Mouse (Mus musculus) ES-Bruce4 (cell line): ENCODE data around the gene Akap6. TPM values are rescaled to one million over a fixed set of nuclear protein-coding genes. Genes with fewer than 3 reads are reported as not detected.
"Not testable (repeated sequence)": the region's sequence is repeated elsewhere in the genome, so short reads cannot be mapped to it uniquely, and the experiment has no call there.

ENCODE experiments used
- H3K27ac ChIP-seq: 2 replicates; pipeline ENCODE4 v1.5.1; 2012; ENCODE audit warnings: low read length, inconsistent platforms; ENCODE audit not compliant: insufficient read depth
- H3K27me3 ChIP-seq: 2 replicates; pipeline ENCODE4 v1.6.1; 2012; ENCODE audit warnings: mild to moderate bottlenecking, low read length, inconsistent platforms; ENCODE audit not compliant: control insufficient read depth, poor library complexity, insufficient read depth, severe bottlenecking
- H3K36me3 ChIP-seq: 2 replicates; pipeline ENCODE4 v1.6.1; 2012; ENCODE audit warnings: inconsistent platforms, mild to moderate bottlenecking, low read length, moderate library complexity; ENCODE audit not compliant: control insufficient read depth, poor library complexity, insufficient read depth, severe bottlenecking
- H3K4me1 ChIP-seq: one replicate; pipeline ENCODE4 v1.8.1; 2011; ENCODE audit warnings: low read length; ENCODE audit not compliant: control insufficient read depth, insufficient read depth
- H3K4me3 ChIP-seq: 2 replicates; pipeline ENCODE4 v1.5.1; 2011; ENCODE audit warnings: low read depth, mild to moderate bottlenecking, low read length
- H3K9ac ChIP-seq: 2 replicates; pipeline ENCODE4 v1.6.1; 2012; ENCODE audit warnings: low read depth, mild to moderate bottlenecking, inconsistent platforms; ENCODE audit not compliant: poor library complexity, severe bottlenecking
- H3K9me3 ChIP-seq: replicated peaks from 2 replicates; pipeline ENCODE4 v1.6.1; 2012; ENCODE audit warnings: mild to moderate bottlenecking, low read length, inconsistent platforms; ENCODE audit not compliant: control insufficient read depth, poor library complexity, insufficient read depth, severe bottlenecking
- CTCF ChIP-seq: IDR thresholded peaks from one replicate; pipeline ENCODE4 v1.8.1; 2011; ENCODE audit warnings: low read depth, low read length
- EP300 ChIP-seq: IDR thresholded peaks from 2 replicates; pipeline ENCODE4 v1.6.1; 2011; ENCODE audit warnings: low read depth, low read length; ENCODE audit not compliant: insufficient read depth
- POLR2A ChIP-seq: IDR thresholded peaks from one replicate; pipeline ENCODE4 v1.8.1; 2011; ENCODE audit warnings: low read length; ENCODE audit not compliant: insufficient read depth
- polyA plus RNA-seq: library from polyadenylated mRNA; stranded (reverse); fragments of >200 nt; gene quantifications from 2 replicates; pipeline ENCODE4 v1.2.4, GENCODE M21; 2011; ENCODE audit warnings: low read depth; ENCODE audit not compliant: missing spikeins, insufficient read depth, insufficient read length

Akap6 gene
- polyA plus RNA-seq, 1 experiment = 0.06 TPM

- Histone ChIP-seq H3K9me3 (no peaks in the 10 kb centered on the region; the same call in 1 of the 2 replicates), H3K27ac (no peak overlapping the region), H3K4me1 (no peaks in the 10 kb centered on the region), H3K36me3 (no peaks in the 10 kb centered on the region), H3K4me3 (no peak overlapping the region), H3K27me3 (no peaks in the 10 kb centered on the region), H3K9ac (no peak overlapping the region)
- TF ChIP-seq POLR2A (no peak), EP300 (no peak), CTCF (no peak)
Observed at GRCm38 (mm10) chr12:52726434-52727231, 27.4 kb downstream of the Akap6 start.

GRCm38 (mm10) chr12:52729396-52729795 is 30.2 kb downstream of the Akap6 start:
- Histone ChIP-seq H3K4me1 (no peaks in the 10 kb centered on the region), H3K27ac (no peak overlapping the region), H3K9ac (no peak overlapping the region), H3K9me3 (no peaks in the 10 kb centered on the region; the same call in 1 of the 2 replicates), H3K36me3 (no peaks in the 10 kb centered on the region), H3K4me3 (no peak overlapping the region), H3K27me3 (no peaks in the 10 kb centered on the region)
- TF ChIP-seq CTCF = no peak
- no peak for TF ChIP-seq EP300
- no peak for TF ChIP-seq POLR2A

GRCm38 (mm10) chr12:52735161-52735560 is 36.0 kb downstream of the Akap6 start:
- not testable (repeated sequence) for H3K27me3 ChIP-seq, H3K4me3 ChIP-seq, H3K36me3 ChIP-seq, H3K27ac ChIP-seq, H3K9me3 ChIP-seq, H3K9ac ChIP-seq, H3K4me1 ChIP-seq

- H3K4me3 ChIP-seq = no peak overlapping the region
- no peak overlapping the region for H3K27ac ChIP-seq
- H3K9me3 ChIP-seq = no peaks in the 10 kb centered on the region
- no peak overlapping the region for H3K9ac ChIP-seq
- no peaks in the 10 kb centered on the region for H3K27me3 ChIP-seq
- no peaks in the 10 kb centered on the region for H3K4me1 ChIP-seq
- TF ChIP-seq CTCF = no peak
- TF ChIP-seq EP300 = no peak
- no peak for TF ChIP-seq POLR2A
- no peaks in the 10 kb centered on the region for H3K36me3 ChIP-seq
Observed at GRCm38 (mm10) chr12:52737151-52737550, 38.0 kb downstream of the Akap6 start.

GRCm38 (mm10) chr12:52739326-52739725 is 40.1 kb downstream of the Akap6 start:
- Histone ChIP-seq H3K4me1 (no peaks in the 10 kb centered on the region), H3K4me3 (no peak overlapping the region), H3K9me3 (no peaks in the 10 kb centered on the region), H3K36me3 (no peaks in the 10 kb centered on the region), H3K9ac (no peak overlapping the region), H3K27me3 (no peaks in the 10 kb centered on the region), H3K27ac (no peak overlapping the region)
- TF ChIP-seq POLR2A = no peak
- no peak for TF ChIP-seq EP300
- TF ChIP-seq CTCF = no peak

- no peak overlapping the region for H3K4me3 ChIP-seq
- H3K27me3 ChIP-seq = no peaks in the 10 kb centered on the region
- H3K9me3 ChIP-seq = no peaks in the 10 kb centered on the region
- H3K36me3 ChIP-seq = no peaks in the 10 kb centered on the region
- peaks cover 2% of the 10 kb centered on the region for H3K4me1 ChIP-seq
- no peak overlapping the region for H3K27ac ChIP-seq
- TF ChIP-seq POLR2A = no peak
- TF ChIP-seq EP300 = no peak
- no peak for TF ChIP-seq CTCF
- H3K9ac ChIP-seq = no peak overlapping the region
Observed at GRCm38 (mm10) chr12:52741801-52742200, 42.6 kb downstream of the Akap6 start.
